Mouse (Mus musculus) kidney, postnatal 0 days (tissue): Measurements from ENCODE around the gene Tcf21. TPM values are rescaled to one million over a fixed set of nuclear protein-coding genes. Genes with fewer than 3 reads are reported as not detected.

Experiments used
- ATAC-seq: fragments of 200-750 bp; cut with Nextera tagmentation; replicated peaks from 2 replicates; pipeline ENCODE4 v1.8.0; 2017; ENCODE audit warnings: low read depth, moderate number of reproducible peaks, moderate TSS enrichment, moderate library complexity; ENCODE audit not compliant: low FRiP score
- DNase-seq: peaks from one replicate; pipeline ENCODE4 v3.0.0-alpha.2; 2016; ENCODE audit warnings: low spot score
- H3K27ac ChIP-seq: fragments of 300-500 bp; sonication (generic); 2 replicates; pipeline ENCODE4 v1.5.1; 2014; ENCODE audit warnings: mild to moderate bottlenecking
- H3K27me3 ChIP-seq: fragments of 300-500 bp; sonication (generic); 2 replicates; pipeline ENCODE4 v1.6.1; 2014; ENCODE audit warnings: low read length, mixed read lengths; ENCODE audit not compliant: insufficient read depth
- H3K36me3 ChIP-seq: fragments of 300-500 bp; sonication (generic); 2 replicates; pipeline ENCODE4 v1.6.1; 2014; ENCODE audit warnings: low read length, mixed read lengths; ENCODE audit not compliant: insufficient read depth
- H3K4me1 ChIP-seq: fragments of 300-500 bp; sonication (generic); replicated peaks from 2 replicates; pipeline ENCODE4 v1.6.1; 2014; ENCODE audit warnings: antibody characterized with exemption, low read length, mixed read lengths; ENCODE audit not compliant: insufficient read depth
- H3K4me2 ChIP-seq: fragments of 300-500 bp; sonication (generic); 2 replicates; pipeline ENCODE4 v1.6.1; 2014; ENCODE audit warnings: mild to moderate bottlenecking, low read length, moderate library complexity, mixed read lengths
- H3K4me3 ChIP-seq: fragments of 300-500 bp; sonication (generic); replicated peaks from 2 replicates; pipeline ENCODE4 v1.5.1; 2014; ENCODE audit warnings: low read depth, low read length
- H3K9ac ChIP-seq: fragments of 300-500 bp; sonication (generic); 2 replicates; pipeline ENCODE4 v1.6.1; 2014; ENCODE audit warnings: low read depth, low read length
- H3K9me3 ChIP-seq: fragments of 300-500 bp; sonication (generic); replicated peaks from 2 replicates; pipeline ENCODE4 v1.6.1; 2016; ENCODE audit warnings: low read length, inconsistent platforms, mixed read lengths
- CTCF ChIP-seq: IDR thresholded peaks from 2 replicates; pipeline ENCODE4 v1.5.1; 2016; ENCODE audit warnings: antibody characterized with exemption, low read depth, mild to moderate bottlenecking, moderate library complexity
- WGBS: fragments of 180-500 bp; shearing (Covaris S2); extraction: QIAGEN DNeasy Blood & Tissue Kit; methylation state at CpG from one replicate; pipeline ENCODE4 v1.1.7; 2014; 5-methylcytosine and 5-hydroxymethylcytosine counted together
- polyA plus RNA-seq: library from polyadenylated mRNA; unstranded; fragments of >200 nt; fragmentation: Nextera tagmentation; extraction: Ambion mirVana; gene quantifications from 2 replicates; pipeline ENCODE4 v1.2.1, GENCODE M21; 2015

Gene Tcf21
- polyA plus RNA-seq, result 413 and 438 TPM in 2 replicates

DNA sequence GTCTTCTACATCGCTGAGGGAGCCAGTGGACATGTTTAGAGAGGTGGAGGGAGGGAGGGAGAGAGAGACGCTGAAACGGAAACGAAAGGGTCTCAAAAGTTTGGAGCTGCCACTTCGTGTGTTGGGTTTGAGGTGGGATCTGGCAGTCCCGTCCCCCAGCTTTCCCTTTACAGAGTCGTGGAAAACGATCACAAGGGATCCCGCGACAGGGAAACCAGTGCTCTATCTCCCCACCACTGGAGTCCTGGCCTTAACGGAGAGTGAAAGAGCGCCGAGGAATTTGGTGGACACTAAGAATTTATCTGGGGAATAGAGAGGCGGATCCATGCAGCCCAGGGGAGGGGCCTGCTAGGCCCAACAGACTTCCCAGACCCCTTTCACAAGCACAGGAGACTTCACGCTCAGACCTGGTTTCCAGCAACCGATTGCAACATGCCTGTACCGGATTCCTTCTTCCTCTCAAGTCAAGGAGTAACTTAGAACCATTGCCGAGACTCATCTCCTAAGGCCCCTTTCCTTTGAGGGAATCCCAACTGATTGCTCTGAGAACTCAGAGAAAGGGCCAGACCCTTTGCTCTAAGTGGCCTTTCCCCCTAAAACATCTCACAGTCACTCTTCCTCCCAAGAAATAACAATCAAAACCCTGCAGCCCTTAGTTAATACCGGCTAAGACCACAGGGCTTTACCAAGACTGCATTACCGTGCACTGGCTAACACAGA lies at the start of gene Tcf21:
Gene Tcf21, minus strand, starts transcription at position 304 of the 720 bp plus-strand sequence.
- Histone ChIP-seq H3K36me3 (no peaks in the 10 kb centered on the region), H3K27me3 (no peaks in the 10 kb centered on the region), H3K4me2 (peak within 1 kb of the TSS; percentile 62), H3K27ac (peak within 1 kb of the TSS; percentile 95), H3K4me3 (peak within 1 kb of the TSS; percentile 69), H3K9ac (peak within 1 kb of the TSS; percentile 91), H3K4me1 (no peaks in the 10 kb centered on the region), H3K9me3 (no peaks in the 10 kb centered on the region)
- TF ChIP-seq CTCF, result no peak
- peak; percentile 73 for ATAC-seq
- peak; percentile 97 for DNase-seq
- 2% methylated on average over 20 of the region's 20 CpGs for WGBS

DNA sequence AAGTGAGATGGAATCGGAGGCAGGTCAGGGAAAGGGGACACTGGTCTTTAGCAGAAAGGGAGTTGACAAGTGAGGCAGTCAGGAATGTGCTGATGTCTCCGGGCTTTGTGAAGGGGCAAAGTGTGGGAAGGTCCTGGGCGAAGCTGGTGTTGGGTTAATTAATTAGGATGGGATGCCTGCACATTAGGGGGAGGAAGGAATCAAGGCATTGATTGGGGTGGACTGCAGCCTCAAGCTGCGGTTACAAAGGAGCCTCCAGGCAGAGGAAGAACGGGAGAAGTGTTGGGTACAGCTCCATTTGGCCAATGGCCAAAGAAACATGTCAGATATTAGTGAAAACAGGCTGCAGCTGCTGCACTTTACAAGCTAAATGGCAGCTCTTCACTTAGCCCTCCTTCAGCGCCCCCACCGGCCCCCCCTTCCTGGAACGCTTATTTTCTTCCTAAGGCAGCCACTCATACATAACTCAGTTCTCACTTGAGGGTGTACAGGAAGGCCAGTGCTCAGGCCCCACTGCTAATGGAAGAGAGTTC lies 48.5 kb upstream of the Tcf21 start:
- peak; percentile 87 for ATAC-seq
- peak overlapping the region; percentile 70 for H3K27ac ChIP-seq
- no peak for TF ChIP-seq CTCF
- H3K9ac ChIP-seq, result no peak overlapping the region
- H3K36me3 ChIP-seq, result no peaks in the 10 kb centered on the region
- no peaks in the 10 kb centered on the region for H3K27me3 ChIP-seq
- no peak overlapping the region for H3K4me3 ChIP-seq
- no peaks in the 10 kb centered on the region for H3K9me3 ChIP-seq
- H3K4me1 ChIP-seq, result 0 out of 2 replicates have a peak, but pooled peaks cover 7% of the 10 kb centered on the region
- DNase-seq, result peak; percentile 84
- WGBS, result 15% methylated on average over 8 of the region's 8 CpGs
- peak overlapping the region; percentile 13; the same call in 1 of the 2 replicates for H3K4me2 ChIP-seq

DNA sequence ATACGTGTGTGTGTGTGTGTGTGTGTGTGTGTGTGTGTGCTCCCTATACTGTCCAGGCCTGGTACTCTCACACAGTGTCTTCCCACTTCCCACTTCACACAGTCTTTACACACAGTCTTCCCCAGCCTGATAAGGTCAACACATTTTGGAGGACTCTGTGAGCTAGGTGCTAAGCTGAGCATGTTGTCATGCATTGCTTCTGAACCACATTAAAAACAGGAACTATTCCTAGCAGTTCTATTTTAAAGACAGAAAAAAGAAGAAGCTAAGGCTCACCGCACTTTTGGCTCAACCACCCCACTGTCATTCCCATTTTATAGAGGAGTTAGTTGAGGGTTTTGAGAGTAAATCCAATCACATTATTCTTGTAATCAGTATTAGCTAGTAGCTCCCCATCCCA lies 47.2 kb upstream of the Tcf21 start:
- TF ChIP-seq CTCF, result no peak
- 84% methylated on average over 2 of the region's 2 CpGs for WGBS
- Histone ChIP-seq H3K4me1 (0 out of 2 replicates have a peak, but pooled peaks cover 7% of the 10 kb centered on the region), H3K9me3 (no peaks in the 10 kb centered on the region), H3K4me3 (no peak overlapping the region), H3K27ac (no peak overlapping the region), H3K4me2 (no peak overlapping the region), H3K27me3 (no peaks in the 10 kb centered on the region), H3K9ac (no peak overlapping the region), H3K36me3 (no peaks in the 10 kb centered on the region)
- DNase-seq, result no peak
- no peak for ATAC-seq

DNA sequence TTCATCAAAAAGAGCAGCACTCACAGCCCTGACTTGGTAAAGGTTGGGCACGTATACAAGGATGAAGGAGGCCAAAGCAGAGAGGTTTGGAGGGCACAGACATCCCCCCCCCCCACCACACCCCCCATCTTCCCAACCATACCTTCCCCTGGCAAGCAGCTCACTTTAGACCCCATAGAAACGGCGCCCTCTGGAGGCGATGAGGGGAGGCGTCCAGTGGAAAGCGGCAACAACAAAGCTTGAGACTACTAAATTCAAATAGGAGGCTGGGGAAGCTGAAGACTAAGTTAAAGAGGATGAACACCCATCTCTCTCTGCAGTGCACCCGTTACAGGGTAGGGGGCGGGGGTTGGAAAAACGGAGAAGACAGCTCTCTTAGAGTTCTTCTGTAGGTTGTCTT lies 38.1 kb upstream of the Tcf21 start:
- TF ChIP-seq CTCF, result peak; percentile 54; the same call in 1 of the 2 replicates
- Histone ChIP-seq H3K36me3 (no peaks in the 10 kb centered on the region), H3K9me3 (no peaks in the 10 kb centered on the region), H3K27ac (no peak overlapping the region), H3K27me3 (no peaks in the 10 kb centered on the region), H3K4me3 (no peak overlapping the region), H3K4me2 (no peak overlapping the region), H3K9ac (no peak overlapping the region), H3K4me1 (0 out of 2 replicates have a peak, but pooled peaks cover 3% of the 10 kb centered on the region)
- DNase-seq, result no peak
- WGBS, result 33% methylated on average over 9 of the region's 9 CpGs
- ATAC-seq, result no peak

DNA sequence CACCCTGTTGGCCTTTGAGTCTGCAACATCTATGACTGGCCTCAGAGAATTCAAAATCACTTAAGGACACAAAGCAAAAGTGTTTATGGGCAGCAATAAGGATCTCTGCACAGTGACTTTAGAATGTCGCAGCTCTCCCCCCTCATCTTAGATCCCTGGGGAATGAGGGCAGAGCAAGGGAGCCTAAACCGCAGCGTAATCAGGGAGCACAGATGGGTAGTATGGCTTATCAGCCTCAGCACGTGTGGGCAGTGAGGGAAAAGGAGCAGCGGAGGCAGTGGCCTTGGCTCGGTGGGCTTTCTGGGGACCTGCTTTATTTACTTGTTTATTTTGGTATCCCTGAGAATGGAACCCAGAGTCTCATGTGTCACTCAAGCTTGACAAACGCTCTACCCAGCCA lies 34.4 kb upstream of the Tcf21 start:
- Histone ChIP-seq H3K4me1 (0 out of 2 replicates have a peak, but pooled peaks cover 3% of the 10 kb centered on the region), H3K9ac (no peak overlapping the region), H3K4me3 (no peak overlapping the region), H3K4me2 (no peak overlapping the region), H3K9me3 (no peaks in the 10 kb centered on the region), H3K36me3 (no peaks in the 10 kb centered on the region), H3K27ac (no peak overlapping the region), H3K27me3 (no peaks in the 10 kb centered on the region)
- no peak for ATAC-seq
- no peak for TF ChIP-seq CTCF
- WGBS, result 49% methylated on average over 7 of the region's 7 CpGs
- DNase-seq, result no peak

DNA sequence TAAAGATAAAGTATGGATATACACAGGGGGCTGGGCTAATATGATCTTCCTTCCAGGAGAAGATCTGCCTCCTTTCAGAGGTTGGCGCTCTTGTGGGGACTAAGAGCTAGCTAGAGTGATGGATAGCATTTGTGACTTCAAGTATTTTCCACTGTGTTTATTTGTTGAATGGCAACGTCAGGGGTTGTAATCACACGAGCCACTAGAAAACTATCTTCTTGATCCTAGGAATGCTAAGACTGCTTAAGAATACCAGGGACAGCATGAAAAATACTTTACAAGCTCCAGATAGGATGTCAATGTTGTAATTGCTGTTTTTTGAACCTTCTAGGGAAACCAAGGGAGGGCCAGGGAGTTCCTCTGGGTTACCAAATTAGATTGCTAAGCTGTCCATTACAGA lies 25.4 kb upstream of the Tcf21 start:
- H3K4me1 ChIP-seq, result peaks cover 4% of the 10 kb centered on the region; the same call in 1 of the 2 replicates
- DNase-seq, result peak; percentile 49

More for the DNA sequence above, 25.4 kb upstream of the Tcf21 start:
- no peak for ATAC-seq
- WGBS, result 22% methylated on average over 3 of the region's 3 CpGs
- no peaks in the 10 kb centered on the region for H3K9me3 ChIP-seq
- H3K36me3 ChIP-seq, result no peaks in the 10 kb centered on the region
- no peak overlapping the region for H3K4me2 ChIP-seq
- no peak overlapping the region for H3K9ac ChIP-seq
- H3K27me3 ChIP-seq, result no peaks in the 10 kb centered on the region
- TF ChIP-seq CTCF, result no peak
- H3K27ac ChIP-seq, result no peak overlapping the region
- no peak overlapping the region for H3K4me3 ChIP-seq
